Mouse (Mus musculus): ENCODE data around the gene Ndel1. TPM values are rescaled to one million over a fixed set of nuclear protein-coding genes. Genes with fewer than 3 reads are reported as not detected.

The Ndel1 gene
- polyA plus RNA-seq, 1 experiment from 2014 or later = 69.5 TPM

- Histone ChIP-seq H3K9ac (replicated peaks) (no peak overlapping the region), H3K4me1 (replicated peaks) (peaks cover 4% of the 10 kb centered on the region; the same call in 1 of the 2 replicates), H3K4me3 (replicated peaks) (no peak overlapping the region), H3K27ac (no peak overlapping the region), H3K27me3 (no peaks in the 10 kb centered on the region), H3K36me3 (peaks cover 96% of the 10 kb centered on the region), H3K9me3 (no peaks in the 10 kb centered on the region), H3K4me2 (no peak overlapping the region)
- no peak for ATAC-seq (ENCODE audit: insufficient number of reproducible peaks, insufficient read depth, low FRiP score, low TSS enrichment, low read depth)
- WGBS = 82% methylated on average over 10 of the region's 10 CpGs
Measured at GRCm38 (mm10) chr11:68779735-68780465, 91.8 kb downstream of the Ndel1 start.

DNA sequence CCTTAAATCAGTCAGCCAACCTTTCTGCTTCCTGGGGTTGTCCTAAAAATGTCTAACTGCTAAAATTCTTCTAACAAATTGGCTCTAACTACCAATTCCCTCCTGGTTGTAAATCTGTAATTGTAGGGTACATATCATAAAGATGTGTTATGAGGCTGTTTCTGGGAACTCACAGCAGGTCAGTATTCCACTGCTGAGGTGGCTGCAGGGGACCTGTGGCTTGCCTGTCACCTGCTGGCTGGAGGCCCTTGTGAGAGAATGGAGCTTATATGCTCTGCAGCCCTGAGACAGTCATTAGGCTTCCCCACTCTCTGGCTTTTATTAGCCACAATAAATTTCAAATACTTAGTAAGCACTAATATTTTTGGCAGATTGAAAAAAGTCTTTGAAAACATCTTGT lies 92.8 kb downstream of the Ndel1 start:
- H3K27ac ChIP-seq = 0 out of 2 replicates have a peak overlapping the region, but pooled peaks have one; percentile 29
- H3K36me3 ChIP-seq = peaks cover 96% of the 10 kb centered on the region
- H3K27me3 ChIP-seq = no peaks in the 10 kb centered on the region
- peaks cover 4% of the 10 kb centered on the region; the same call in 1 of the 2 replicates for H3K4me1 ChIP-seq (replicated peaks)
- no peak overlapping the region for H3K4me2 ChIP-seq
- no peaks in the 10 kb centered on the region for H3K9me3 ChIP-seq
- H3K9ac ChIP-seq (replicated peaks) = no peak overlapping the region
- no peak for ATAC-seq (ENCODE audit: insufficient number of reproducible peaks, insufficient read depth, low FRiP score, low TSS enrichment, low read depth)
- H3K4me3 ChIP-seq (replicated peaks) = no peak overlapping the region

DNA sequence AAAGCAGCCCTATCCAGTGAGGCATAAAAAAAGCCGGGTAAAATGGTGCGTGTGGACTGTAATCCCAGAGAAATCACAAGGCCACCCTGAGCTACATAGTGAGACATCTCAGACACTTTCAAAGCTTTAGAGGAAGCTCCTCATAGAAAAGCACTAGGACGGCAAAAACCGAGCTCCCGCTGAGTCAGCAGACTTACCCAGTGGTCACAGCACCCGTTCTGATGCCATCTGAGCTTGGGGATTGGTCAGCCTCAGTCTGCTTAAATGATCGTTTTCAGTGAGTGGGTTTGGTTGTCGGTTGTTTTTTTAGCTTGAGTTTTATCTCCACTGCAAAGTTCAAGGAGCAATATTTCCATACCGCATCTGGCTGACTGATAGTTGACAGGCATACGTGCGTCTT lies 93.7 kb downstream of the Ndel1 start:
- no peak overlapping the region for H3K4me3 ChIP-seq (replicated peaks)
- peaks cover 4% of the 10 kb centered on the region; the same call in 1 of the 2 replicates for H3K4me1 ChIP-seq (replicated peaks)
- H3K9ac ChIP-seq (replicated peaks) = no peak overlapping the region
- no peaks in the 10 kb centered on the region for H3K27me3 ChIP-seq
- no peak overlapping the region for H3K4me2 ChIP-seq
- peaks cover 97% of the 10 kb centered on the region for H3K36me3 ChIP-seq
- H3K27ac ChIP-seq = no peak overlapping the region
- no peaks in the 10 kb centered on the region for H3K9me3 ChIP-seq
- ATAC-seq (ENCODE audit: insufficient number of reproducible peaks, insufficient read depth, low FRiP score, low TSS enrichment, low read depth) = no peak
- WGBS = 86% methylated on average over 11 of the region's 11 CpGs

DNA sequence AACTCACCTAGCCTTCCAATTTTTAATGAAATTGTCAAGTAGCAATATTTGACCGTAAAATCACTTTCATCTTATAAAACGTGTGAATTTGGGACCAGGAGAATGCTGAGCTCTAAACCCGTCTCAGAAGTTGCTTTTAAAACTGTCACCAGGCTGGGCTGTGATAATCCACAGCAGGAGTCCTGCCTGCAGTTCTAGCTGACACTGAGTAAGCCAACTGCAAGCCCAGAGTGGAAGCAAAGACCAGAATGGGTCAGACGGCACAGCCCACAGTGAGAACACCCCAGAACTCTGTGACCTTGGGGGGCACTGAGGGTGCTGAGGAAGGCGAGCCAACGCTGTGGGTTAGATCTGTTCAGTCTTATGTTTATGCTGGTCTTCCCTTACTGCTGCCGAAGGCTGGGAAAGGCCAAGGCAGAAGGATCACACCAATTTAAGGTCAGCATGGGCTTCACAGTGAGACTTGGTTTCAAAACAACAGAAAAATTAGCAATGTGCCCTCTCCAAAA lies 95.5 kb downstream of the Ndel1 start:
- Histone ChIP-seq H3K9me3 (no peaks in the 10 kb centered on the region), H3K4me2 (no peak overlapping the region), H3K4me3 (replicated peaks) (no peak overlapping the region), H3K27ac (no peak overlapping the region), H3K9ac (replicated peaks) (no peak overlapping the region), H3K27me3 (no peaks in the 10 kb centered on the region), H3K4me1 (replicated peaks) (peaks cover 4% of the 10 kb centered on the region; the same call in 1 of the 2 replicates), H3K36me3 (peaks cover 97% of the 10 kb centered on the region)
- 77% methylated on average over 7 of the region's 7 CpGs for whole genome bisulfite sequencing
- no peak for ATAC-seq (ENCODE audit: insufficient number of reproducible peaks, insufficient read depth, low FRiP score, low TSS enrichment, low read depth)

Other genes starting within 250 kb of the Ndel1 start
- gene Myh10, start 180.3 kb downstream of the Ndel1 start, polyA plus RNA-seq (2016; fragmentation: Nextera tagmentation; extraction: Ambion mirVana) = 175 and 189 TPM in 2 replicates
- gene Rnf222, start 16.7 kb upstream of the Ndel1 start, polyA plus RNA-seq (2016; fragmentation: Nextera tagmentation; extraction: Ambion mirVana) = 0.05 TPM in 1 of 2 replicates, not detected in the other
- gene Rpl26, start 29.7 kb upstream of the Ndel1 start, polyA plus RNA-seq (2016; fragmentation: Nextera tagmentation; extraction: Ambion mirVana) = 1,086 and 1,101 TPM in 2 replicates
- gene Odf4, start 55.2 kb upstream of the Ndel1 start, polyA plus RNA-seq (2016; fragmentation: Nextera tagmentation; extraction: Ambion mirVana) = not detected in 2 replicates
- gene Arhgef15, start 85.6 kb upstream of the Ndel1 start, polyA plus RNA-seq (2016; fragmentation: Nextera tagmentation; extraction: Ambion mirVana) = 6.1 and 7.0 TPM in 2 replicates
- gene Slc25a35, start 96.3 kb upstream of the Ndel1 start, polyA plus RNA-seq (2016; fragmentation: Nextera tagmentation; extraction: Ambion mirVana) = 2.3 and 2.6 TPM in 2 replicates
- gene Rangrf, start 103.3 kb upstream of the Ndel1 start, polyA plus RNA-seq (2016; fragmentation: Nextera tagmentation; extraction: Ambion mirVana) = 64.6 and 69.6 TPM in 2 replicates
- gene Pfas, start 136.6 kb upstream of the Ndel1 start, polyA plus RNA-seq (2016; fragmentation: Nextera tagmentation; extraction: Ambion mirVana) = 45.7 and 48.5 TPM in 2 replicates
- gene Ctc1, start 144.1 kb upstream of the Ndel1 start, polyA plus RNA-seq (2016; fragmentation: Nextera tagmentation; extraction: Ambion mirVana) = 70.5 and 73.8 TPM in 2 replicates
- 169 and 171 TPM in 2 replicates for gene Aurkb, start 173.8 kb upstream of the Ndel1 start, polyA plus RNA-seq (2016; fragmentation: Nextera tagmentation; extraction: Ambion mirVana)
- gene Borcs6, start 187.9 kb upstream of the Ndel1 start, polyA plus RNA-seq (2016; fragmentation: Nextera tagmentation; extraction: Ambion mirVana) = 9.2 and 10.0 TPM in 2 replicates
- gene Tmem107, start 198.9 kb upstream of the Ndel1 start, polyA plus RNA-seq (2016; fragmentation: Nextera tagmentation; extraction: Ambion mirVana) = 39.5 and 41.0 TPM in 2 replicates
- gene Vamp2, start 216.6 kb upstream of the Ndel1 start, polyA plus RNA-seq (2016; fragmentation: Nextera tagmentation; extraction: Ambion mirVana) = 68.0 and 79.5 TPM in 2 replicates
- 7.2 and 10.4 TPM in 2 replicates for gene Per1, start 223.4 kb upstream of the Ndel1 start, polyA plus RNA-seq (2016; fragmentation: Nextera tagmentation; extraction: Ambion mirVana)
- gene Hes7, start 248.5 kb upstream of the Ndel1 start, polyA plus RNA-seq (2016; fragmentation: Nextera tagmentation; extraction: Ambion mirVana) = 0.56 and 0.74 TPM in 2 replicates

All from limb, embryonic 12.5 days (tissue).